Mouse (Mus musculus): ENCODE results near the gene Rom1. TPM values are rescaled to one million over a fixed set of nuclear protein-coding genes. Genes with fewer than 3 reads are reported as not detected.

The Rom1 gene
- polyA plus RNA-seq, 1 experiment from 2014 or later, result 4.5 TPM

DNA sequence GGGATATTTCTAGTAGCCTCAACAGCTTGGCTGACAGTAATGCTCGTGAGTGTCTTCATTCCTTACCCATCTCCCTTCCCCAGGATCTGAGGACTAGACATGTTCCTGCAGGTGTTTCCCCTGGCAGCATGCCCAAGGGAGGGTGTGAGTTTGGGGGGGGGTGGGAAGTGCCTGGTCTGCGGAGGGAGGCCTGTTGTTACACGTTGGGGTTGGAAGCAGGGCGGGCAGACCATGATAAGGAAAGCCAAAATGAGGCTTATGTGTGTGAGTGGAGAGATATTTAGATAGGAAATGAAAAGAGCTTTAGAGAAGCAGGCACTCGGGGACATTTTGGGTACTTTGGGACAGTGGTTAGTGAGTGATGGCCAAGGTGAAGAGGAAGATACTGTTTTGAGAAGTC, 14.9 kb upstream of the Rom1 start:
- Histone ChIP-seq H3K4me1 (ENCODE audit: insufficient read depth, low read length) (peaks cover 34% of the 10 kb centered on the region), H3K4me2 (replicated peaks; ENCODE audit: low read depth, low read length) (peak overlapping the region; percentile 69), H3K36me3 (ENCODE audit: insufficient read depth, low read length) (peaks cover 45% of the 10 kb centered on the region), H3K9ac (replicated peaks; ENCODE audit: low read length) (peak overlapping the region; percentile 8; the same call in 1 of the 2 replicates), H3K4me3 (ENCODE audit: low read length) (peak overlapping the region; percentile 98; the same call in 1 of the 2 replicates), H3K9me3 (ENCODE audit: low read length) (no peaks in the 10 kb centered on the region), H3K27ac (ENCODE audit: low read length) (peak overlapping the region; percentile 34; the same call in 1 of the 2 replicates), H3K27me3 (ENCODE audit: insufficient read depth, low read length) (no peaks in the 10 kb centered on the region)
- WGBS, result 50% methylated on average over 5 of the region's 5 CpGs
- ATAC-seq (ENCODE audit: low FRiP score, low TSS enrichment), result no peak

DNA sequence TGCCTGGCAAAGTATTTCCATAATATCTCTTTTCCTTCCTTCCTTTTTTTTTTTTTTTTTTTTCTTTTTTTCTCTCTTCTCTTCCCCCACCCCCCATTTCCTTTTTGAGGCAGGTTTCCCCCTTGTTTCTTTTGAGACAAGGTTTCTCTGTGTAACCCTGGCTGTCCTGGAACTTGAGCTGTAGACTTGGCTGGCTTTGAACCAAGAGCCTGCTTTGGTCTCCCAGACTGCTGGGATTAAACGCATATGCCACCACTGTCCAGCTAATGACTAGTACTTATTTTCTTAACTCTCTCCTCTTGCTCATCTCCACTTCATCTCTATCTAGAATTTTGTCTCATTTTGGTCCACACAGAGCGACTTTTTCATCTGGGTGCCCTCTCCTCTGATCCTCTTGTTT, 13.9 kb upstream of the Rom1 start:
- Histone ChIP-seq H3K4me1 (ENCODE audit: insufficient read depth, low read length) (peaks cover 34% of the 10 kb centered on the region), H3K36me3 (ENCODE audit: insufficient read depth, low read length) (peaks cover 43% of the 10 kb centered on the region), H3K4me2 (replicated peaks; ENCODE audit: low read depth, low read length) (peak overlapping the region; percentile 69), H3K4me3 (ENCODE audit: low read length) (peak overlapping the region; percentile 98), H3K27me3 (ENCODE audit: insufficient read depth, low read length) (no peaks in the 10 kb centered on the region), H3K9ac (replicated peaks; ENCODE audit: low read length) (peak overlapping the region; percentile 99), H3K9me3 (ENCODE audit: low read length) (no peaks in the 10 kb centered on the region), H3K27ac (ENCODE audit: low read length) (peak overlapping the region; percentile 100)
- ATAC-seq (ENCODE audit: low FRiP score, low TSS enrichment), result no peak
- 66% methylated on average over 2 of the region's 2 CpGs for WGBS

DNA sequence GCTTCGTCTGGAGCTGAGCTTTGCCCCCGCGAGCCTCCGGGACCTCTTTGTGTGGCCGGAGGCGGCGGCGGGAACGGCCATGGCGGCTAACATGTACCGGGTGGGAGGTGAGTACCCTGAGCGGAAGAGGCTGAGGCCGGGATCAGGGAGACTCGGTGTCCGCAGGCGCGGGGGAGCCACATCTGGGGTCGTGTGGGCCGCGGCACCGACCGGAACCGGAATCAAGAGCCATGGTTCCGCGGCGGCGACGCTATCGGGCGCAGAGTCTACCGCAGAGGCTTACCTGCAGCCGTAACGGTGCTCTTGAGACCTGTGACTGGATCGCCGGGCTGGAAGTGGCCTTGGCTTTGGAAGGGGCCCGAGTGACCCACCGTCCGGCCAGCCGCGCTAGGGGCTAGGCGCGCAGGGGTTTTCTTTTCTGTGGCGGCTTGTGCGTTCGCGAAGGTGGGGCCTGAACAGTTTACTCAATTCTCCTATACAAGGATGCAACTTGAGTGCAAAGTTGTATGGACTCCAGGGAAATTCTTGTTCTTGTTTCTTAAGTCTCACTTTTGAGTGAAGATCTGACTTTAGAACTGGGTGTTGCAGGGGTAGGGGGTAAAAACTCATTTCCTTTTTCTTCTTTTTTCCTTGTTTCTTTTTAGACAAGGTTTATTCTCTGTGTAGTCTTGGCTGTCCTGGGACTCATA, 13.3 kb upstream of the Rom1 start:
- WGBS, result 0% methylated on average over 45 of the region's 46 CpGs
- H3K9me3 ChIP-seq (ENCODE audit: low read length), result no peaks in the 10 kb centered on the region
- peaks cover 41% of the 10 kb centered on the region for H3K36me3 ChIP-seq (ENCODE audit: insufficient read depth, low read length)
- ATAC-seq (ENCODE audit: low FRiP score, low TSS enrichment), result peak; percentile 50
- peaks cover 34% of the 10 kb centered on the region for H3K4me1 ChIP-seq (ENCODE audit: insufficient read depth, low read length)
- H3K27ac ChIP-seq (ENCODE audit: low read length), result peak overlapping the region; percentile 100
- peak overlapping the region; percentile 69 for H3K4me2 ChIP-seq (replicated peaks; ENCODE audit: low read depth, low read length)
- no peaks in the 10 kb centered on the region for H3K27me3 ChIP-seq (ENCODE audit: insufficient read depth, low read length)
- H3K9ac ChIP-seq (replicated peaks; ENCODE audit: low read length), result peak overlapping the region; percentile 99
- peak overlapping the region; percentile 98 for H3K4me3 ChIP-seq (ENCODE audit: low read length)

GRCm38 (mm10) chr19:8941515-8942217, 12.5 kb upstream of the Rom1 start, which contains the start of gene Mta2:
Mta2 (plus strand) TSS chr19:8941875.
- Histone ChIP-seq H3K27ac (ENCODE audit: low read length) (peak within 1 kb of the TSS; percentile 100), H3K9me3 (ENCODE audit: low read length) (no peaks in the 10 kb centered on the region), H3K9ac (replicated peaks; ENCODE audit: low read length) (peak within 1 kb of the TSS; percentile 99), H3K4me3 (ENCODE audit: low read length) (peak within 1 kb of the TSS; percentile 98), H3K36me3 (ENCODE audit: insufficient read depth, low read length) (peaks cover 39% of the 10 kb centered on the region), H3K4me1 (ENCODE audit: insufficient read depth, low read length) (peaks cover 34% of the 10 kb centered on the region), H3K4me2 (replicated peaks; ENCODE audit: low read depth, low read length) (peak within 1 kb of the TSS; percentile 69), H3K27me3 (ENCODE audit: insufficient read depth, low read length) (no peaks in the 10 kb centered on the region)
- under 1% methylated on average over 64 of the region's 64 CpGs for WGBS
- ATAC-seq (ENCODE audit: low FRiP score, low TSS enrichment), result peak; percentile 97

DNA sequence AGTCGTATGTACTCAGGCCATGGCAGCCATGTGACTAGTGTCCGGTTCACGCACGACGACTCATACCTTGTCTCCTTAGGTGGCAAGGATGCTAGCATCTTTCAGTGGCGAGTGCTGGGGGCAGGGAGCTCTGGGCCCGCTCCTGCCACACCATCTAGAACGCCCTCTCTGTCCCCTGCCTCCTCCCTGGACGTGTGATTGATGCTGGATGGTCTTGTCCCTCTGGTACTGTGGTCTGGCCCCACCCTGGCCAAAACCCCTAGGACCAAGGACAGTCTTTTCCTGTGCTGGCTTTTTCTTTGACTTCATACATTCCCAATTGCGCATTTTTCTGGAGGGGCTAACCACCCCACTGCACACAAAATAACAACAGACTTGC, 12.0 kb upstream of the Rom1 start:
- H3K4me3 ChIP-seq (ENCODE audit: low read length), result peak overlapping the region; percentile 98
- ATAC-seq (ENCODE audit: low FRiP score, low TSS enrichment), result peak; percentile 28; the same call in 1 of the 2 replicates
- no peaks in the 10 kb centered on the region for H3K9me3 ChIP-seq (ENCODE audit: low read length)
- 25% methylated on average over 10 of the region's 10 CpGs for WGBS
- H3K4me2 ChIP-seq (replicated peaks; ENCODE audit: low read depth, low read length), result peak overlapping the region; percentile 69
- peak overlapping the region; percentile 81 for H3K27ac ChIP-seq (ENCODE audit: low read length)
- H3K36me3 ChIP-seq (ENCODE audit: insufficient read depth, low read length), result peaks cover 39% of the 10 kb centered on the region
- no peaks in the 10 kb centered on the region for H3K27me3 ChIP-seq (ENCODE audit: insufficient read depth, low read length)
- peaks cover 34% of the 10 kb centered on the region for H3K4me1 ChIP-seq (ENCODE audit: insufficient read depth, low read length)
- peak overlapping the region; percentile 99 for H3K9ac ChIP-seq (replicated peaks; ENCODE audit: low read length)

DNA sequence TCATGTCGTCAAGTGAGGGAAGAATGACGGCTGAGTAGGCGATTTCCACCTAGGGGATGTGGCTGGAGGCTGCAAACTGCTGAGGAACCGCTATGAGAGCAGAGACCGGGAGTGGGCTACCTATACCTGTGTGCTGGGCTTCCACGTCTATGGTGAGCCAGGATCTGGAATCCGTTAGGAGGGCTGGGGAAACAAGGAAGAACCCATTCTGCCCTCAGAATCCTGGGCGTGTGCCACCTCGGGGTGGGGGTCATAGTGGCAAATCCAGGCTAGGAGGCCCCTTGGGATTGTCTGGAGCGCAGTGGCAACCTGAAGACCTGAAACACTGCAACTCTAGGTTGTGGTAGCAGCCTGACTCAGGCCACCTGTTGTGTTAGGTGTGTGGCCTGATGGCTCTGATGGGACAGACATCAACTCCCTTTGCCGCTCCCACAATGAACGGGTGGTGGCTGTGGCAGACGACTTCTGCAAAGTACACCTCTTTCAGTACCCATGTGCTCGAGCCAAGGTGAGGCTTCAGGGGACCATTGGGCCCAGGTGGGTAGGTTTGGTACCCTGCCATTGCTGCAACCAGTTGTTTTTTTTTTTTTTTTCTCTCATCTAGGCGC, 11.5 kb upstream of the Rom1 start:
- H3K4me1 ChIP-seq (ENCODE audit: insufficient read depth, low read length), result peaks cover 34% of the 10 kb centered on the region
- no peak overlapping the region for H3K9ac ChIP-seq (replicated peaks; ENCODE audit: low read length)
- no peak overlapping the region for H3K27ac ChIP-seq (ENCODE audit: low read length)
- ATAC-seq (ENCODE audit: low FRiP score, low TSS enrichment), result no peak
- no peaks in the 10 kb centered on the region for H3K9me3 ChIP-seq (ENCODE audit: low read length)
- peaks cover 36% of the 10 kb centered on the region for H3K36me3 ChIP-seq (ENCODE audit: insufficient read depth, low read length)
- peak overlapping the region; percentile 69 for H3K4me2 ChIP-seq (replicated peaks; ENCODE audit: low read depth, low read length)
- WGBS, result 75% methylated on average over 15 of the region's 15 CpGs
- no peaks in the 10 kb centered on the region for H3K27me3 ChIP-seq (ENCODE audit: insufficient read depth, low read length)
- peak overlapping the region; percentile 98 for H3K4me3 ChIP-seq (ENCODE audit: low read length)

DNA sequence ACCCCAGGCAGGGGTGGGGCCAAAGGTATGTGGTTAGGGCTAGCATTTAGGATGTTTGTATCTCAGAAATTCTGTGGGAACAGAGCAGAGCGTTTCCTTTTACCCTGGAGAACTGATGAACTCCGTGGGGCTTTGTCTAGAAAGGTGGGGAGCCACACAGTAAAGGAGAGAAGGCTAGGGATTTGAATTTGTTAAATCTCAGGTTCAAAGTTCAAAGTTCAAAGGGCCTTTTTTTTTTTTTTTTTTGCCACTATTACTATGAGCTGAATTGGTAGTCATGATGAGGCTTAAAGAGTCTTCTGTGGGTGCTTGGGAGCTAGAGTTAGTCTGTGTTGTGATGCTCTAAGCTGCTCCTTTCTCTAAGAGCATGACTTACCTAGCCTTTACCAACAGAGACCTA, 7.6 kb upstream of the Rom1 start:
- WGBS, result 86% methylated on average over 2 of the region's 2 CpGs

DNA sequence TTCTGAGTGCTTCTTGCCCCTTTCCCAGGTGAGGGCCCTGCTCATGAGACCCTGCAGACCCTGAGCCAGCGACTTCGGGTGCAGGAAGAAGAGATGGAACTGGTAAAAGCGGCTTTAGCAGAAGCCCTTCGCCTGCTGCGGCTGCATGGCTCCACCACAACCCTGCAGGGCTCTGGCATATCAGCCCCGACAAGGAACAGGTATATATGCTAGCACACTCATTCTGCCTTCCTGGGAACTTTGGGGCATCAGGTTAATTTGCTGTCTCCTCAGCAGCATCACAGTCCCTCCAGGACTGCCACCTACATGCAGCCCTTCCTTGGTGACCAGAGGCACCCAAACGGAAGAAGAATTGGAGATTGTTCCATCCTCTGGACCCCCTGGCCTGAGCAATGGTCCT, 1.6 kb upstream of the Rom1 start:
- no peaks in the 10 kb centered on the region for H3K27me3 ChIP-seq (ENCODE audit: insufficient read depth, low read length)
- 74% methylated on average over 7 of the region's 7 CpGs for WGBS
- H3K36me3 ChIP-seq (ENCODE audit: insufficient read depth, low read length), result peaks cover 32% of the 10 kb centered on the region
- H3K4me2 ChIP-seq (replicated peaks; ENCODE audit: low read depth, low read length), result peak overlapping the region; percentile 76
- H3K9ac ChIP-seq (replicated peaks; ENCODE audit: low read length), result peak overlapping the region; percentile 91
- peaks cover 18% of the 10 kb centered on the region for H3K4me1 ChIP-seq (ENCODE audit: insufficient read depth, low read length)
- no peaks in the 10 kb centered on the region for H3K9me3 ChIP-seq (ENCODE audit: low read length)
- H3K4me3 ChIP-seq (ENCODE audit: low read length), result peak overlapping the region; percentile 90
- no peak for ATAC-seq (ENCODE audit: low FRiP score, low TSS enrichment)
- H3K27ac ChIP-seq (ENCODE audit: low read length), result no peak overlapping the region

More for the DNA sequence above, 7.6 kb upstream of the Rom1 start:
- Histone ChIP-seq H3K9ac (replicated peaks; ENCODE audit: low read length) (no peak overlapping the region), H3K27ac (ENCODE audit: low read length) (no peak overlapping the region), H3K9me3 (ENCODE audit: low read length) (no peaks in the 10 kb centered on the region), H3K36me3 (ENCODE audit: insufficient read depth, low read length) (peaks cover 43% of the 10 kb centered on the region), H3K4me2 (replicated peaks; ENCODE audit: low read depth, low read length) (no peak overlapping the region), H3K4me1 (ENCODE audit: insufficient read depth, low read length) (peaks cover 10% of the 10 kb centered on the region), H3K4me3 (ENCODE audit: low read length) (no peak overlapping the region), H3K27me3 (ENCODE audit: insufficient read depth, low read length) (no peaks in the 10 kb centered on the region)
- no peak for ATAC-seq (ENCODE audit: low FRiP score, low TSS enrichment)

GRCm38 (mm10) chr19:8930117-8930516, 961 bp upstream of the Rom1 start:
- peak overlapping the region; percentile 91 for H3K9ac ChIP-seq (replicated peaks; ENCODE audit: low read length)
- ATAC-seq (ENCODE audit: low FRiP score, low TSS enrichment), result no peak
- H3K27ac ChIP-seq (ENCODE audit: low read length), result peak overlapping the region; percentile 91
- no peaks in the 10 kb centered on the region for H3K9me3 ChIP-seq (ENCODE audit: low read length)
- peak overlapping the region; percentile 90 for H3K4me3 ChIP-seq (ENCODE audit: low read length)
- H3K27me3 ChIP-seq (ENCODE audit: insufficient read depth, low read length), result no peaks in the 10 kb centered on the region
- peaks cover 18% of the 10 kb centered on the region for H3K4me1 ChIP-seq (ENCODE audit: insufficient read depth, low read length)
- H3K36me3 ChIP-seq (ENCODE audit: insufficient read depth, low read length), result peaks cover 34% of the 10 kb centered on the region; the same call in 1 of the 2 replicates
- WGBS, result 5% methylated on average over 11 of the region's 11 CpGs
- H3K4me2 ChIP-seq (replicated peaks; ENCODE audit: low read depth, low read length), result peak overlapping the region; percentile 76

Data from kidney, embryonic 16.5 days (tissue).